Mouse (Mus musculus) kidney, adult 2 months (tissue): ENCODE measurements around the gene Ap2a1. TPM values are rescaled to one million over a fixed set of nuclear protein-coding genes. Genes with fewer than 3 reads are reported as not detected.
"Not testable (repeated sequence)": the region's sequence is repeated elsewhere in the genome, so short reads cannot be mapped to it uniquely, and the experiment has no call there.

Experiments used
- DNase-seq: peaks from one replicate; pipeline ENCODE4 v3.0.0; 2021
- H3K27ac ChIP-seq: fragments of 200-500 bp; 2 replicates; pipeline ENCODE4 v1.5.1; 2012; ENCODE audit warnings: low read depth, low read length, control low read depth, inconsistent platforms; ENCODE audit not compliant: insufficient read depth
- H3K27me3 ChIP-seq: fragments of 200-500 bp; replicated peaks from 2 replicates; pipeline ENCODE4 v1.6.1; 2012; ENCODE audit warnings: mild to moderate bottlenecking, moderate library complexity, low read length, inconsistent platforms; ENCODE audit not compliant: control insufficient read depth, insufficient read depth
- H3K36me3 ChIP-seq: fragments of 200-500 bp; 2 replicates; pipeline ENCODE4 v1.6.1; 2012; ENCODE audit warnings: mild to moderate bottlenecking, moderate library complexity, low read length, inconsistent platforms; ENCODE audit not compliant: control insufficient read depth, insufficient read depth
- H3K4me1 ChIP-seq: fragments of 200-500 bp; 2 replicates; pipeline ENCODE4 v1.6.1; 2011; ENCODE audit warnings: low read length; ENCODE audit not compliant: control insufficient read depth, insufficient read depth
- H3K4me3 ChIP-seq: fragments of 200-500 bp; 2 replicates; pipeline ENCODE4 v1.5.1; 2011; ENCODE audit warnings: mild to moderate bottlenecking, low read depth, low read length, control low read depth; ENCODE audit not compliant: insufficient read depth
- CTCF ChIP-seq: fragments of 200-500 bp; conservative IDR thresholded peaks from 2 replicates; pipeline ENCODE4 v1.5.1; 2011; ENCODE audit warnings: low read depth, mild to moderate bottlenecking, control low read depth, low read length, moderate library complexity, mixed read lengths; ENCODE audit not compliant: insufficient read depth, insufficient read length
- POLR2A ChIP-seq: fragments of 200-500 bp; IDR thresholded peaks from one replicate; pipeline ENCODE4 v1.6.1; 2011; ENCODE audit warnings: low read depth, low read length, control low read depth
- WGBS: fragments of 180-500 bp; shearing (Covaris S2); methylation state at CpG from one replicate; pipeline ENCODE4 v1.1.7; 2018; 5-methylcytosine and 5-hydroxymethylcytosine counted together
- polyA plus RNA-seq: library from polyadenylated mRNA; depleted of rRNA; stranded (reverse); fragments of >200 nt; gene quantifications from 2 replicates; pipeline ENCODE4 v1.2.3, GENCODE M21; 2012

Gene Ap2a1
- polyA plus RNA-seq, 1 experiment, result 58.0 TPM

GRCm38 (mm10) chr7:44890180-44890579 is 39.1 kb downstream of the Ap2a1 start:
- Histone ChIP-seq H3K4me3 (no peak overlapping the region), H3K36me3 (no peaks in the 10 kb centered on the region), H3K27me3 (no peaks in the 10 kb centered on the region), H3K4me1 (peaks cover 11% of the 10 kb centered on the region), H3K27ac (no peak overlapping the region)
- DNase-seq, result no peak
- 66% methylated on average over 7 of the region's 7 CpGs for WGBS
- no peak for TF ChIP-seq CTCF
- TF ChIP-seq POLR2A, result no peak

- H3K4me1 ChIP-seq, result peaks cover 9% of the 10 kb centered on the region
- no peak for DNase-seq
- no peak overlapping the region for H3K27ac ChIP-seq
- no peak overlapping the region for H3K4me3 ChIP-seq
- no peaks in the 10 kb centered on the region for H3K27me3 ChIP-seq
- TF ChIP-seq CTCF (no peak), POLR2A (no peak)
- WGBS, result 47% methylated on average over 13 of the region's 13 CpGs
- H3K36me3 ChIP-seq, result peaks cover 2% of the 10 kb centered on the region; the same call in 1 of the 2 replicates
These were observed 40.8 kb downstream of the Ap2a1 start for GRCm38 (mm10) chr7:44888256-44889105.

- no peak overlapping the region for H3K27ac ChIP-seq
- peaks cover 9% of the 10 kb centered on the region for H3K4me1 ChIP-seq
- 84% methylated on average over 7 of the region's 7 CpGs for WGBS
- TF ChIP-seq CTCF (no peak), POLR2A (no peak)
- H3K36me3 ChIP-seq, result peaks cover 2% of the 10 kb centered on the region; the same call in 1 of the 2 replicates
- no peak overlapping the region for H3K4me3 ChIP-seq
- no peaks in the 10 kb centered on the region for H3K27me3 ChIP-seq
- DNase-seq, result no peak
These were observed 42.3 kb downstream of the Ap2a1 start for GRCm38 (mm10) chr7:44886964-44887363.

GRCm38 (mm10) chr7:44884637-44885036 is 44.7 kb downstream of the Ap2a1 start:
- TF ChIP-seq POLR2A (no peak), CTCF (no peak)
- H3K4me1 ChIP-seq, result no peaks in the 10 kb centered on the region
- no peak overlapping the region for H3K4me3 ChIP-seq
- H3K27ac ChIP-seq, result no peak overlapping the region
- peaks cover 2% of the 10 kb centered on the region; the same call in 1 of the 2 replicates for H3K36me3 ChIP-seq
- no peaks in the 10 kb centered on the region for H3K27me3 ChIP-seq
- WGBS, result 94% methylated on average over 5 of the region's 5 CpGs
- no peak for DNase-seq

GRCm38 (mm10) chr7:44883036-44883435 is 46.3 kb downstream of the Ap2a1 start:
- no peak for TF ChIP-seq POLR2A
- TF ChIP-seq CTCF, result no peak
- Histone ChIP-seq H3K36me3 (peaks cover 2% of the 10 kb centered on the region; the same call in 1 of the 2 replicates), H3K27ac (no peak overlapping the region), H3K4me3 (no peak overlapping the region), H3K27me3 (no peaks in the 10 kb centered on the region), H3K4me1 (no peaks in the 10 kb centered on the region)
- 90% methylated on average over 3 of the region's 3 CpGs for WGBS
- no peak for DNase-seq

- H3K4me1 ChIP-seq, result no peaks in the 10 kb centered on the region
- no peaks in the 10 kb centered on the region; the same call in 1 of the 2 replicates for H3K36me3 ChIP-seq
- 82% methylated on average over 14 of the region's 14 CpGs for WGBS
- DNase-seq, result no peak
- H3K27me3 ChIP-seq, result no peaks in the 10 kb centered on the region
- TF ChIP-seq CTCF, result no peak
- H3K4me3 ChIP-seq, result no peak overlapping the region
- H3K27ac ChIP-seq, result no peak overlapping the region
These were observed 51.5 kb downstream of the Ap2a1 start for GRCm38 (mm10) chr7:44877833-44878232.

- not testable (repeated sequence) for H3K36me3 ChIP-seq, DNase-seq, H3K4me3 ChIP-seq, H3K27ac ChIP-seq, H3K27me3 ChIP-seq
- peaks cover 14% of the 10 kb centered on the region; the same call in 1 of the 2 replicates for H3K4me1 ChIP-seq
- 89% methylated on average over 2 of the region's 2 CpGs for WGBS
These were observed 57.5 kb downstream of the Ap2a1 start for GRCm38 (mm10) chr7:44871774-44872173.
